Mouse (Mus musculus): ENCODE measurements around the gene Bach2.
A peak's percentile ranks its signal among the peaks of the same experiment; 100 is the strongest.

Gene Bach2

DNA sequence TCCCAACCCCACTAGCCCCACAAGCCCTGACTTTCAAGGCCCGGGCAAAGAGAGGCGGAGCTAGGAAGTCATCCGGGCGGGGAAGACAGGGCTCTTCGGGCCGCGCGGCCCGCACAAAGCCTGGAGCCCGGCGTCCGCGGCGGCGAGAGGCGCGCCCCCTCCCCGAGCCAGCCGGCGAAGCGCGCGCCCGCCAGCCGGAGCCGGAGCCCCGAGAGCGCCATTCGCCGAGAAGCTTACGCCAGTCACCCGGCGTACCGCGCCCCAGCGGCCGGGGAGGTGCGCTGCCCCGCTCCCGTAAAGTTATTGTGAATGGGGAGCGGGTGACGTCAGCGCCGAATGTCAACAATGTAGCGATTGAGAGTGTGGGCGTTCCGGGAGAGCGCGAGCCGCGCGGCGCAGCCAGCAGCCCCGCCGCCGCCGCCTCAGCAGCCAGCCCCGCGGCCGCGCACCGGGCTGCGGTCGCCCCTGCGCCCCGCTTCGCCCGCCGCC, at the start of gene Bach2:
Gene Bach2 (plus strand): TSS at position 439 of the 489 bp plus-strand sequence.
- peak; percentile 90 to 93 for DNase-seq

DNA sequence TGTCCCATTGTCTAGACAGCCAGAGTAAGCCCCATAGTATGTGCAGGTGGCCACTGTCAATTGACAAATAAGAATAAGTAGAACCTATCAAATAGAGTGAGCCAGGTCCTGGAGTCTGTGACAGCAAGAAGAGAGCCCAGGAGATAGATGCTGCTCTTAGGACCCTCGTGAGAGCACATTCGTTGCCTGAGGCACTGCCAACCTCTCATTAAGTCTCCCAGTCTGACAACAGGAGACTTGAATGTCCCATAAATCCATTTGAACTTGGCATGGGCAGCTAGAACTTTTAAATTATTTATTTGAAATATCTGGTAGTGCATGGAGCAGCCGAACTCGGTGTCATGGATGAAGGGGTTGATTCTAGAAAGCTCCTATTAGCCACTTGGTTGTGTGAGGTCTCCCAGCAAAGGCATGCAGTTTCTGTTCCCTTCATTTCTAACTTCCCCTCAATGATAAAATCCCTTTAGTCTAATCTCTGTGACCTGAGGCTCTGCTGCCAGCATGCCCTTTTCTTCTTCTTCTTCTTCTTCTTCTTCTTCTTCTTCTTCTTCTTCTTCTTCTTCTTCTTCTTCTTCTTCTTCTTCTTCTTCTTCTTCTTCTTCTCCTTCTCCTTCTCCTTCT, 49.1 kb upstream of the Bach2 start:
- no peak for DNase-seq

DNA sequence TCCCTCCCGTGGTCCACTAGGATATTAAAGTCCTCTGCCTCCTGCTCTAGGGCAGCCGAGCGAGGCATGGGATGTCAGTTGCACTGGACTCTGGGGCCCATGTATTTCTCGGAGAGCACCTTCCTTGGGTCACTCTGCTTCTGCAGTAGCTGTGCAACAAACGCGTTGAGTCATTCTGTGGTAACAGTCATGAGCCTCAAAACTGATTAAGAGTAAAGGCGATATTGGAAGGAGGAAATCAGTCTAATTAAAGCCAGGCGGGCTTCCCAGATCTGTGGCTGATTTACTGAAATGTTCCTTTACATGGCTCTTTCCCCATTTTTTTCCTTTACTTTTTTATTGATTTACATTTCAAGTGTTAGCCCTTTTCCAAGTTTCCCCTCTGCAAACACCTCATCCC, 48.1 kb upstream of the Bach2 start:
- no peak for DNase-seq

DNA sequence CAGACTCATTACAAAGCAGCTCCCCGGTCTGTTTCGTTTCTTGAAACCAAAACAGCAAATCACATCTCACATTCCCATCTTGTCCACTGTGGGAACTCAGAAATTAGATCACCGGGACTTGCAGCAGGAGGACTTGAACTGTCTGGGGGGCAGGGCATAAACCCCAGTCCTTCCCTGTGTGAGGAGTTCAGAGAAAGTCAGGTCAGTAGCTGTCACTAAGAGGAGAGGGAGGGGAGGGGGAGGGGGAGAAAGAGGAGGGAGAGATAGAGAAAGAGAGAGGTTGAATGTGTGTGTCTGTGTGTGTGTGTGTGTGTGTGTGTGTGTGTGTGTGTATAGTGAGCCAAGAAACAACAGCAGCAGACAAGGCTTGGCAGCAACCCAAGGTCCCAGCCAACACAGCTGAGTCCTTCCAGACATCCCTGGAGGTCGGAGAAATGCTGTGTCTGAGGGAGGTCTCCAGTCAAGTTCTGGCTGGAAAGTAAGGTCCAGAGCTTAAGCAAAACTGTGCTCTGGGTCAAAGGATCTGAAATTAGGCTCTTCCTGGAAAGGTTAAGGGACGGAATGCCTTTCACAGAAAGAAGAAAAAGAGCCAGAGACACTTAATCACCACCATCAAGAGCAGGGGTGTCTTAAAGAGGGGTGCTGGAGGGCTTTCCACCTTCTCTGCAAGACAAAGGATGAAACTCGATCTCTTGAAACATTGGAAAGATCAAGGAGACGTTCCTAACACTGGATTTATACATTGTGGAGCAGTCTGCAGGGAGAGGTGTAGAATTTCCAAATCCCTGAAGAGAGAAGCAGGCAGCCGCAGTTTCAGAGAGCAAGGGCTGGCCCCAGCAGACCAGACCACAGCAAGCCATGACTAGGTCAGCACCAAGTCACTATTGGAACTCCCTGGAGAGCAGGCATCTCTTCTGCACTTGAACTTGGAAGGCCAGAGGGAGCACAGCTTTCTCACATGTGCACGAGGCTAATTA, 42.4 kb upstream of the Bach2 start:
- DNase-seq: peak; percentile 68 to 76

DNA sequence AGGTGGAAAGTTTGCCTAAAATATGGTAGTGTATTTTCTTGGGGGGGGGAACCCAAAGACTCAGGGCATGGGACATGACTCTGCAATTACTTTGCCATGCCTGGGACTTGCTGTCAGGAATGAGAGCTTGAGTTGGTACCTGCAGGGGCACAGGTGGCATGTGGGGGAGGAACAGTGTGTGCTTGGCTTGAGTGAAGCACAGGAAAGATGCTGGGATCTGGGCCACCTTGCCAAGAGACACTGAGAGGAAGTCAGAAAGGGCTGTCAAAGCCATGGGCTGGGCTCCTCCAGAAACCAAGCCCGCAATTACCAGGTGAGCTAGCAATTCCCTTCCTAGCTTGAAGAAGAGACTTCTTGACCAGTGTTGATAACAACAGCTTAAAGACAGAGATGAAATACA, 40.6 kb upstream of the Bach2 start:
- no peak for DNase-seq

DNA sequence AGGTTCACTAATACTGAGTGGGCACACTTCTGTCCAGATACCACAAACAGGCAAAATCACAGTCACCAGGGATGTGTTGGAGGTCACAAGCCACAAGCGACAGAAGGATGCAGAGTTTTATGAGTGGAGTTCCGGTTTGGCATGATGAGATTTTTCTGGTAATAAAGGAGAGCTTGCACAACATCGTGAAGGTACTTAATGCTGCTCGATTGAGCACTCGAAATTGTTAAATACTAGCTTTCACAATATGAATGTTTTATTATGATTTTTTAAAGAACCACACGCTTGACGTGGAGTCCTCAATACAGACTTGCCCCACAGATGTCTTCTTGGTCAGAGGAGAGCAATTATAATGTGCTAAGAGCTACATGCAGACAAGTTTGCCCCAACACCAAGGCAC, 40.0 kb upstream of the Bach2 start:
- DNase-seq: no peak

DNA sequence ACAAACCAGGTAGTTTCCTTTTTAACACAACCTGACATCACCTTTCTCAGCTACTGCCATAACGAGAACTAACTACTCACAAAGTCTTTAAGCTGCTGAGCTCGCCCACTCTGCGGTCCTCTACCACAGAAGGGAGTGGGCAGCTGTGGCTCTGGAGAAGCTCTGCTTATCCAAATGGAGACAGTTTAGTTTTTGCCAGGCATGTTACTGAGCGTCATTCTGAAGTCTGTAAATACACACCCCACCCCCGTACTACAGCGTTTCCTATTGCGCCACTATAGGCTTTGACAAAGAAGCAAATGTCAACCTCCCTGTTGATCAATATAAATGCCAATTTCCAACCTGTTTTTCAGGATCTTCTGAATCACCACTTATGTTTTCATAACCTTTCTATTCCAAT, 39.4 kb upstream of the Bach2 start:
- DNase-seq: no peak

DNA sequence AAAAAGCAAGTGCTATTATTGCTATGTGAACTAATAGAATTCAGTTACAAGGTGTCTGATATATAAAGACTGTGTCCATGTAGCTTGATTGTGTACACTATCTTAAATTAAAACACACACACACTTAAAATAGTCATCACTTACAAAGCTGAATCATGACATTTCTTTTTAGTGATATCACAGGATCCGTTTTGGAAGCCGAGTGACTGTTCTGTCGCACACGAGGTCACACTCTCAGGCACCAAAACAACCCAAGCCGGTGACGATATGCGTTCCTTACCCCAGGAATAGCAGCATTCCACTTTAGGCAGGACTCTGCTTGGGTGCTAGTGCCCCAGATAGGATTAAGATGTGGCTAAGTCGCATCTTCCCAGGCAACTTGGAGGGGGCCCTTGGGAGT, 37.5 kb upstream of the Bach2 start:
- DNase-seq: no peak

DNA sequence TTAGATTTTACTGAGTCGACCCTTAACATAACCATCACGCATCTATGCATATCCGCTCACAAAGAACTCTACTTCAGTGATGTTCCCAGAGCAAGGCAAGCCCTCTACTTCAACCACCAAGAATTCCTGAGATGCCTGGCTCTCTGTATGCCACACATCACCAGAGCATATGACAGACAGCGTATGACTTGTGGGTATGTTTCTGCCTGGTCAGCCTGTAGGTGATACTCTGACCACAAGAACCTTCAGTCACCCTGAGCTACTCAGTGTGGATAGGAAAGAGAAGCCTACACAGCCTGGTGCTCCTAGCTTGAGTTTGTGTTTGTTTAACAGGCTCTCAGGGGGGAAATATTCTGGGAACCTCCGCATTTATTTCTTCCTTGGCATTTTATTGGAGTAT, 36.2 kb upstream of the Bach2 start:
- no peak for DNase-seq

DNA sequence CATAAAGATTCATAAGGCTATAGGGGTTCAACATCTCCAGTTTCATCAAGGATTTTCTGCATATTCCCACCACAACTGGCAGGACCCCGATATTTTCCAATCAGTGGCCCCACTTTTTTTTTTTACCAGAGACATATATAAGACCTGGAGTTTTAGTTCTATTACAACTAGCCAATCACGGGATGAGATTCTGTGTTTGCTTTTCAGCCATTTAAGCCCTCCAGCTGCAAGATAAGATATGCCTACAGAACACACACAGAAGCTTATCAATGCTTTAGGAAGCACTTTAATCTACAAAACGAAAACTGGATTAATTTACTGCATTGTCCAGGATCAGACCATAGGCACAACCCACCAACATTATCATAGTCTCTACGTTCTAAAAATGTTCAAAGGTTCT, 33.8 kb upstream of the Bach2 start:
- DNase-seq: no peak

DNA sequence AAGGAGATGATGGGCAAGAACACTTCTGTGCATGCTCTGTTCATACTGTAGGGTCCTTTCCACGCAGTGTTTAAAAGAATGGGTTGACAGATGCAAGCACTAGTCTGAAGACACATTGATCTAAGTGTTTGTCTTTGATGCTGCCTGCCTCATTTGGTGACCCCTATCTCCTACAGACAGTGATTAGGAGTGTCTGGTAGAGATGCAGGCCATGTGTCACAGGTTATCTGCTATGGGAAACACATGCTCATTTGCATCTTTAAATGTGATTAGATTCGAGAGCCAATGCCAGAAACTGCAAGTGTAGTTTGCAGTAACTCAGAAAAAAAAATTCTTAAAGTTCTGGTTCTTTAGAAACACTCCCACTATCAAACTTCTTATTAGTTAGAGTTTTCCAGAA, 32.8 kb upstream of the Bach2 start:
- DNase-seq: no peak

DNA sequence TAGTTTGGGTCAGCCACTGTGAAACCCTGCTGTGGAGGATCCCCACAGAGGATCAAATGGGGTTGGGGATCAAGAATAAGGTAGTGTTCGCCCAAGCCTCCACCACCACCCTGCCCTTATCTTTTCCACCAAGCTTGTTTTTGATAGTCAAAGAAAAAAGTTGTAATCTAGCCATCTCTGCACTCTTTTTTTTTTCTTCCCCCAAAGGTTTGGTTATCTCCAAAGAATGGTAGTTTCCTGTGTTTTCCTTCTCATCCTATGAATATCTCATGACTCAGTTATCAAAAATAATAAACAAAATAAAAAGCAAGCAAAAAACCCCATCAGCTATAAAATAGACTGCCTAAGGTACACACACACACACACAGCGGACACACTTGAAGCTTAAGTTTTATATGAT, 28.6 kb upstream of the Bach2 start:
- no peak for DNase-seq

DNA sequence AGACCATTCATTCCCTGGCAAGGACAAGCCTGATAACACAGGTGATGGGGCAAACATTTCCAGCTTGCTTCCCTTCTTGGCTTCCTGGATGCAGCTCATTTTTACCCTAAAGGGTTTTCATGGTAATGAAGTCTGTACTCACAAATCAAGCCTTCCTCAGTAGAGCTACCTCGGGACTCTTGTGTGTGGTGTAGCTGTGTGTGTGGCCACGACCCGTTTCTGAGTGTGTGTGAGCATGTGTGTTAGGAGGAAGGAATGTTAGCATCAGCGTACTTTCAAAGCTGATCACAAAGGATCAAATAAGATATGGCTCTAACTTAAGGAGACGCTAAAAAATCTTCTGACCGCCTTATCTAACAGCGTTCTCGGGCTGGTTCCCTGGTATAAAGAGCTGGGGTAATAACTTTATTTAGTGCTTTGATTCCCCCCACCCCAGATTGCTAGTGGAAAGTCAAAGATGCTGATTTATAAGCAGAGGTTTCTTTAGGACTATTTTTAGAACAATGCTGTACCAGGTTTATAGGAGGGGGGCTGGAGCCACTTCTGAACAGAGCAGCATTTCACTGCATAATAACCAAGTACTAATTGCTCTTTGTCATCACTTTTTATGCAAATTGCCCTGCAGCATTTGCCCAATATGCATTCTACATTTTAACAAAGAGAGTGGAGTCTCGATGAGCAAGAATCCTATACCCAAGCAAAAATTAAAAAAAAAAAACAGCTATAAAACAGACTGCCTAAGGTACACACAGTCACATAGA, 28.0 kb upstream of the Bach2 start:
- no peak for DNase-seq

DNA sequence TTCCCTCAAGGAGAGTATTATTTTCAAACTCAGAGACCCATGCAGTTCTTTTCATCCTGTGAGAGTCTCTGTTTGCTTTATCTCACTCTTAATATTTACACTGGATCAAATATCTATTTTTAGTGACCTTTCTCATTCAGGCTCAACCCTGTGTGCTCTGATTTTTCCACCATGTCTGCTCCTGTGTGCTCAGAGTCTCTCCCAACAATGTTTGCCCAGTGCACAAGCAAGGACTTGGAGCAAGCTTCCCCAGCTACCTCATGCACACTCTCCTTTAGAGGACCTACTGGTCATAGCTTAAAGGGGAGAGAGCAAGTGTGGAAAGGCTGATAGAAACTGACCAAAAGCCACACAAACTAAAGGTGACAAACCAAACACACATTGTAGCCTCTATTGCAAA, 26.0 kb upstream of the Bach2 start:
- DNase-seq: no peak

DNA sequence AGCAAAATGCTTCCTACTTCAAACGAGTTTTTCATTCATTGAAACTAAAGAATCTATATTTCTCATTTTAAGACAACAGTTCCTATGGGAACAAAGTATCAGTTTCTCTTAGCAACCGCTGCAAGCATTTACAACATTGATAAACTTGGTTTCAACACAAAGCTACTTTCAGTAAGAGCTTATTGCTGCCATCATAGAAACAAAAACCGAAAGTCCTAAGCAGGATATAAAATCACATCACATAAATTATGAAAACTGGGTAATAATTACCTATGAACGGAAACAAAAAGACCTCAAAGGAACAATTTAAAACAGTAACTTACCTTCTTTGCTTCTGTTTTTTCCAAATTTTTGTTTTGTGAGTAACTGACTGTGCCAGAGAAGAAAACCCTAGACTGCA, 22.1 kb upstream of the Bach2 start:
- no peak for DNase-seq

DNA sequence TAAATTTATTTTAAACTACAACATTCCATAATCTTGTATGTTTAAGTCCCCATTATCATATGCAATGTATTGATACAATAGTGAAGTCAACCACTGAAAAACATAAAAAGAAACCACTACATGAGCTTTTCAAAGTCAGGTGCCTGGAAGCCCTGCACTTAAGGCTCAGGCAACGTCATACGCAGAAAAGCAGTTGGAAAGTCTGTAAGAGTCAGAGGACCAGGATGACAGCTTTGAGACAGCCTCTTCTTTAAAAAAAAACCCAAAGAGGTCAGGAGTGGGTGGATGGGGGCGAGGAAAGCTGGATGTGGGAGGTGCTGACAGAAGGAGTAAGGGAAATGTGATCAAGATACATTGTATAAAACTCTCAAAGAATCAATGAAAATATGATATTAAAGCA, 21.6 kb upstream of the Bach2 start:
- DNase-seq: no peak

DNA sequence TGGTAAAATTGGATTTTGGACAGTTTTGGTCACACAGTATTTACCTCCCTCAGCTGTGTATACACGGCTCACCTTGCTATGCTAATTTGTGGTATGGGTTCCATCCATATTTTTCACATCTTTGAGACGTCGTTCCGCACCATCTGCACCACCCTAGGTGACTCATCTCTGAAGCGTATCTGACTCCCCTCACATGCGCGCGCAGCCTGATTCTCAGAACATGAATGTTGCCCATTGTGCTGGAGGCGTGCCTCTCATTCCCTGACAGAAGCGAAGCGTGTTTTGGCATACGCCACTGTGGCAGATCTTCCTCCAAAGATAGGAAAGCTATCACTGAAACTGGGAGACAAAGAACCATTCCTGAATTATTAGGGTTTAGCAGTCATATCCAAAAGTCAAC, 21.0 kb upstream of the Bach2 start:
- DNase-seq: no peak

DNA sequence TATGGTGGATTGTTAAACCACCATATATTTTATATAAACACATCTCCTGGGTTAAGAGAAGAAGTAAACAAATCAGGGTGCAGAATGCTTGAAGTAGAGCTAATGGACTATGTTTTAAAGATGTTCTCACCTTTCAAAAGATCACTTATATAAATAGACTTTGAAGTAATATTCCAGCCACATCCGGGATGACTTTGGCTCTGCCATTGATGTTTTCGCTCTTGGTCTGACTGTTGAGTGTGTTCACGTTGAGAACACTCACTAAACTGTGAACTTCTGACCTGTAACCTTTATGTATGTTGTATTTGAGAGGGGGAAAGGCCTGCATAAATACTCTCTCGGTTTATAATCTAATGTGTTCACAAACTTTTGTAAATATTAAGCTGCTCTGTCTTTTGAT, 20.2 kb upstream of the Bach2 start:
- DNase-seq: no peak

DNA sequence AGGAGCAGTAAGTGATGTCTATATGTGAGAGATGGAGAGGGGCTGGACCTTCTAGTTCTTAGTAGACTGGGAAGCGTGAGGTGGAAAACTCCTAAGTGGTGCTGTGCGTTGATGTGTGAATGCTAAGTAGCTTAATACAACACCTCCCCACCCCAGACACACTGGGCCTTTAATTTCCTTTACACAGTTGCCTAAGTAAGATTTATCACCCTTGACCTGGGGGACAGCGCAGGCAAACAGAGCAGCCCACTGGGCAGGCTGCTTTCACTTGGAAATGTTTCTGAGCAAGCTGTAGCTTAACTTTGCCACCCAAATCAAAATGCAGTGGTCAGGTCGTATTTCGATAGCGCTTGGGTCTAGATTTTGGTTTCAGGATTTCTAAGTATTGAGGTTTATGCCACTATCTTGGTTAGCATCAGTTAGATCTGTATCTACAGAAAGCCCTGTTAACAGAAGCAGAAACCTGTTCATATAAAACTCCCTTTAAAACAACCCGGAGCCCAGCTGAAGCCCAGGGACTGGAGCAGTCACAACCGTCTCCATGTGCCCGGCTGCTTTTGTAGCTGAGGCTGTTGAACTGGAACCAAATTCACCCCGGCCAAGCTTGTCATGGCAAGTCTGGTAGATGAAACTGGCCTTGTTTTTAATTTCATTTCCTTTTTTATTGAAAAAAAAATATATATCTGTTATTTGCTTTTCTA, 19.0 kb upstream of the Bach2 start:
- no peak for DNase-seq

DNA sequence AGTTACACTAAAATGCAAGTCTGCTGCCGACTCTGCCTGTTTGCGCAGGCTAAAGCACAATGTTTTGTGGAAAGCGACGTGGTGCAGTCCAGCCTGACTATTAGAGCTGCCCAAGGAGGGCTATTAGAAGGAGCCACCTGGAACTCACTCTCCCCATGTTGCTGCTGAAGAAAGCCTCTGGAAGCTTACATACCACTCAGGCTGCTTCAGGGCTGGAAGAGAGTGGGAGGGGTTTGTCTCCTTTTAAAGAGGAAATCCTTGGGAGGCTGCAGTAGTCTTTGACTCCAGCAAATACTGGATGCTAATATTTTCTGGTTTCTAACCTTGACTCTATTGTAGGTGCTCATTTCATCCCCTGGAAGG, 18.5 kb upstream of the Bach2 start:
- no peak for DNase-seq

DNA sequence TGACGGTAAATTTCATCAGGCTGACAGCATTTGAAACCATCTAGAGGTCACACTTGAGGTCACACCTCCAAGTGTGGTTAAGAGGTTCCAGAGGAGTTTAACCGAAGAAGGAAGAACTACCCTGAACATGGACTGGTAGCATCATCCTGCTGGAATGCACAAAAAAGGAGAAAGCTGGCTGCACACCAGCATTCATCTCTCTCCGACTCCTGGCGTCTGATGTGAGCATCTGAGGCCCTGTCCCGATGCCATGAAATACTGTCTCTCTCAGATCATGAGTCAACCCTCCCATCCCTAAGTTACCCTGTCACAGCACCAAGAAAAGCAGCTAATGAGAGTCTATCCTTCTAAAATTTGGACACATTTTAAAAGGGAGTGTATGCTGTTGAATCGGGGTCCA, 17.6 kb upstream of the Bach2 start:
- DNase-seq: no peak

DNA sequence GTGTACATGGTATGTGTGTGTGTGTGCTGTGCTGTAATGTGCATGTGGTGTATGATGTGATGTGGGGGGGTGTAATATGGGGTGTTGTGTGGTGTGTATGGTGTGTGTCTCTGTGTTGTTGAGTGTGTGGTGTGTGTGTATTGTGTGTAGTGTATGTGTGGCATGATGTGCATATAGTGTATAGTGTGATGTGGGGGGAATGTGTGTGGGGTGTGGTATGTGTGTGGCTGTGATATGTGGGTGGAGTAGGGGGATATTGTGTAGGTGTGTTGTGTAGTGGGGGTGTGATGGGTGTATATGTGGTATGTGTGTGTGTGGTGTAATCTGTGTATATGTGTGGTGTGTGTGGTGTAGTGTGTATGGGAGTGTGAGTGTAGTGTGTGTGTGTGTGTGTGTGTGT, 15.0 kb upstream of the Bach2 start:
- no peak for DNase-seq

DNA sequence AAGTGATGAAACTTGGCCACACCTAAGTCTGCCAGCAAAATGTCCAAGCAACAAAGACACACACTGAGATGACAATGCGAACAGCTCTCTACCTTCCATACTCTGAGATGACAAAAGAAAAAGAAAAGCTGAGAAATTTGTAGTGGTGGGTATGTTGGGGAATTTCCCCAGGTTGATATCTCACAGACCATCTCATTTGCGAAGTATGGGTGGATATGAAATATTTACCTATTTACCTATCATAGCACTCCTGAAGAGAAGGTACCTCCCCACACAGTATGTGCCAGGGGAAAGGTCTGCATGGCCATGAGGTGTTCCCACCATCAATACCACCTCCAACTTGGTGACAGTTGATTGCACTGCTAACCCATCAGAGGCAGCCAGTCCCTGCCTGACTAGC, 13.4 kb upstream of the Bach2 start:
- no peak for DNase-seq
